Mouse (Mus musculus) cerebellum, adult (tissue): ENCODE measurements around the gene Elf1.

Experiments used
- ATAC-seq: cut with Nextera tagmentation; 2 replicates; pipeline ENCODE4 v1.9.2; 2017; ENCODE audit warnings: mild to moderate bottlenecking, moderate library complexity, mixed read lengths; ENCODE audit not compliant: insufficient number of reproducible peaks, low FRiP score, low TSS enrichment

The Elf1 gene

GRCm38 (mm10) chr14:79488531-79488930, 7.5 kb downstream of the Elf1 start:
- ATAC-seq, result no peak

DNA sequence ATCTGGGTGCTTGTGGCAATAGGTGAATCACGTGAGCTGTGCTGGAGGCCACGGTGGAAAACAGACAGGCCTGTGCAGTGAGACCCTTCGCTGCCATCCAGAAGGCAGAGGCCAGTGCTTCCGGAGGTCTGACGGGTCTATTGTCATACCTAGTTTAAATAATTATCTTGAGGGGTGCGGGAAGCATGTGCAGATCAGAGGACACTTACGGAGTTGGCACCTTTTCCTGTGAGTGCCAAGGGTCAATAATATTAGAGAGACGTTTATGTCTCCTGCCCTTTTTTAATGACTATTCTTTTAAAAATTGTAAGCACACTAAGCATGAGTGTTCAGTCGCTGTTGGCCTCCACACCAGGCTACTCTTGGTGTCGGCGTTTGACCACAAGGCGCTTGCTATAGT, 8.2 kb downstream of the Elf1 start:
- no peak for ATAC-seq

GRCm38 (mm10) chr14:79490246-79490645, 9.3 kb downstream of the Elf1 start:
- ATAC-seq, result no peak

GRCm38 (mm10) chr14:79494349-79494748, 13.4 kb downstream of the Elf1 start:
- no peak for ATAC-seq

DNA sequence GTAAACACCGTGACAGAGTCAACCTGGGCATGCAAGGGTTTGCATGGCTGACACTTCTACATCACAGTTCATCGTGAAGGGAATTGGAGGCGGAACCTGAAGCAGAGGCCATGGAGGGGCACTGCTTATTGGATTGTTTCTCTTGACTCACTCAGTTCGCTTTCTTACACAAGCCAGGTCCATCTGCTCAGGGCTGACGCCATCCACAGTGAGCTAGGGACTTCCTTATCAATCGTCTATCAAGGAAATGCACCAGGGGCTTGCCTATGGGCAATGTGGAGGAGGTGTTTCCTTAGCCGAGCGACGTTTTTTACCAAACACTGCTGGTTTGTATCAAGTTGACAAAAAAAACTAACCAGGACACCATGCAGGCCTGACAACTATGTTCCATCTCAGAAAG, 18.3 kb downstream of the Elf1 start:
- no peak for ATAC-seq

DNA sequence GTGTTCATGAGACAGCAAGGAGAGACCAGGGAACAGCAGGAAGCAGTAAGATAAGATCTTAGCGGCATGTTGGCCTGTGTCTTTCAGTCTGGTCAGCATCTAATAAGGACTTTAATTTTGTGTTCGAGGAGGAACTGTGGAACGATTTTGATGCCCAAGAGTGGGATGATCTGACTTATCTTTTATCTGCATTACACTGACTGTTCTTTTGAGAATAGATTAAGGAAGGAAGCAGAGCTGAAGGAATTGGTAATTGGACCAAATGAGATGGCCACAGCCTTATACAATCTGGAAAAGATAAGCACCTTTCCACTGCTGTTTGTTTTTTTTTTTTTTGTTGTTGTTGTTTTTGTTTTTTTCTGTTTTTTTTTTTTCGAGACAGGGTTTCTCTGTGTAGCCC, 19.8 kb downstream of the Elf1 start:
- ATAC-seq, result no peak

- no peak for ATAC-seq
Measured at GRCm38 (mm10) chr14:79503371-79504075, 22.5 kb downstream of the Elf1 start.

DNA sequence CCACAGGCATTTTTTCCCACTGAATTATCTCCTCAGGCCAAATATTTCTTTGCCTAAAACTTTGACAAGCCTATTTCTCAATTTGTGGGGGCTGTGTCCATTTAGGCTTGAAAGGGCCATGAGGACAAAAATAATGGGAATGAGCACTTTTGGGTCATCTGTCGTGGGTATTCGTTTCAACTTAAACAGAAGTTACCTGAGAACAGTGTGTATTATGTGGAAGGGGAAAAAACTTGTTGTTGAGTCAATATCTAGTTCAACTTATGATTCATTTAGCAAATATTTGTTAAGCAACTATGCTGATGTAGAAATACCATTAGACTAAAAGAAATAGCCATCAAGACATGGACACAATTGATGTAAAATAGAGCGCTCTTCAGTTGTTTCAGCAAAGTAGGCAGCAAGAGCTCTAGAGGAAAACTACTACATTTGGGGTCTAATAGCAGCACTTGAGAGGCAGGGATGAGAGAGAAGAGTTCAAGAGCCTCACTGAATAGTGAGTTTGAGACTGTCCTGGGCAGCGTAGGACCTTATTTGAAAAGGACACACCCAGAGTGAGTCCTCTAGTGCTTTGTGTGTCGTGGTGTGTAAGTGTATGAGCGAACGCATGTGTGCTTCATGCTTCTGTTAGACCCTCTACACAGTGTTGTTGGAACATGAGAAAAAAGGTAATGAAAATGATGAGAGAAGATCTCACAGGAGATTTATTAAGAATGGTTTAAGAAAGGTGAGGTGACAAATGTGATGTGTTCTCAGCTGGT, 23.4 kb downstream of the Elf1 start:
- ATAC-seq, result no peak

DNA sequence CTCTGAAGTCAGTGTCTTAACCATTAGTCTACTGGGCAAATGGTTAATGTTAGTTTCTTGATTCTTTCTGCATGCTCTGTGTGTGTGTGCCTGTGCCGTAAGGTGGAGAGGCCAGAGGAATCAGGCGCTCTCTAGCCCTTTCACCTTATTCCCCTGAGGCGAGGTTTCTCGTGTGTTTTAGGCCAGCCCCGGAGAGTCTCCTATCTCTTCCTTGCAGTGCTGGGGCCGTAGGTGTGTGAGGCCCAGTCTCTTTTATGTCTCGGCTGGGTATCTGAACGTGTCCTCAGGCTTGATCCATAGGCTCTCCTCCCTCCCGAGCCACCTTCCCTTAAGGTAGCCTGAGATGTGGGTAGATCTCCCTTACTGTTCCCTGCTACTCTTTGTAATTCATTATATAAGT, 25.2 kb downstream of the Elf1 start:
- ATAC-seq, result no peak

GRCm38 (mm10) chr14:79507846-79508245, 26.9 kb downstream of the Elf1 start:
- no peak for ATAC-seq

GRCm38 (mm10) chr14:79508662-79509305, 27.8 kb downstream of the Elf1 start:
- no peak for ATAC-seq

GRCm38 (mm10) chr14:79511521-79511920, 30.5 kb downstream of the Elf1 start:
- ATAC-seq, result no peak

- no peak for ATAC-seq
Measured at GRCm38 (mm10) chr14:79513951-79514350, 33.0 kb downstream of the Elf1 start.

DNA sequence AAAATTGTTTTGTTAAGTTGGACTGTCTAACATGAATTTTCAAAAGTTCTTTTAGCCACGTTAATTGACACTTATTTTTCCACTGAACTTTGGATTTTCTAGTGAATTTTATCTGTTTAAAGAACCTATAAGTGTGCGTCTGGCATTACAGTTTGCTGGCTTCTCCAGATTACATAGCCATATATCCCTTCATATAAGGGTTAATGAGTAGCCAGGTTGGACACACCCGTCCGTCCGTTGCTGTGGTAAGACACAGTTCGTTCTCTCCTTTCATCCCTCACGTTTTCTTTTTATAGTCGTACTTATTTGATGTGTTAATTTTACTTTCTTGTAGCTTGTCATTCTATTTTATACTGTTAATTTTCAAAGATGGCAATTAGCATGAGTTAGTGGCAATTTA, 34.1 kb downstream of the Elf1 start:
- ATAC-seq, result no peak

DNA sequence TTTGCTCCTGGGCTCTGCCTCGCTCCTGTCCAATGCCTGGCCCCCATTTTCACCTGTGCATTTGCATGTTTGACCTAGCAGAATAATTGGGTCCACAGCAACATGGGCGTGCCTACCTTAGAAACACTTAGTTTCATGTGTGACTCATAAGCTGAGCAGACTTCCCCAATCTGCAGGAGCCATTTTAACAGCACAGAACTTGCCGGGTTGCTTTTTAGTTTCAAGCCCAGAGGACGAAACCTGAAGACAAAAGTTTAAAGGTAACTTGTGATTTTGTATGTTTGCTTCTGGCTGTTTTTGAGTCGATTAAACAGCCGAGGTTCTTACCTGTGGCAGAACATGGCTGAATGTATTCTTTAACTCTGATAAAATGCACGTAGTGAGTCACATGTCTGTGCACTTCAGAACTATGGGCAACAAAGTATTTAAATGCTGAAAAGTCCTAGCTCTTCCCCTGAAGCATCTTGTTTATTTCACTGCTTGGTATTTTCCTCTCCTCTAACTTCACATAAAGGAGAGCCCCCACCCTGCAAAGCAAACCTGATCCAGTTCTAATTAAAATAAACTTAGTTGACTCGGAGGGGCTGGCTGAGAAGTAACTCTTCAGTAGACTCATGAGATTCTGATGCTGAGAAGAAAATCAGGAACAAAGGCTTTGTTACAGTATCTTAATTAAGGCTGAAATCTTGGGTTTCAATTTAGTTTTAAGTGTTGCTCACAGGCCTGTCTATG, 34.7 kb downstream of the Elf1 start:
- no peak for ATAC-seq

DNA sequence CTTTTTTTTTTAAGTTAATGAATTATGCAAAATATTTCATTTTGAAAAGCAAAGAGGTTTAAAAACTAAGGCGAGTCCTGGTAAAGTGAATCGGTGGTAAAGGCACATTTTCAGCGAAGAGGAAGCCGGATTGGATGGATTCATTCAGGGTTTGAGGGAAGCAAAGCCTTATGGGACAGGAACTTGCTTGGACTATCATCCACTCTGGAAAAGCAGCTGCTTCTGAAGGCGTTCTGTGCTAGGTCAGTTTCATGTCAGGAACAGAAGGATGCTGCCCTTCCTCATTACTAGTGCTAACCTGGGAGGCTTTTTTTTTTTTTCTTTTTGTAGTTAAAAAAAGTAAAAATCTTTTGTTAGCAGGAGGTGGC, 35.2 kb downstream of the Elf1 start:
- no peak for ATAC-seq

- ATAC-seq, result no peak
Measured at GRCm38 (mm10) chr14:79516751-79517150, 35.8 kb downstream of the Elf1 start.

GRCm38 (mm10) chr14:79517185-79517740, 36.3 kb downstream of the Elf1 start:
- no peak for ATAC-seq

- no peak for ATAC-seq
Measured at GRCm38 (mm10) chr14:79518123-79518522, 37.1 kb downstream of the Elf1 start.

- ATAC-seq, result no peak
Measured at GRCm38 (mm10) chr14:79518761-79519662, 38.0 kb downstream of the Elf1 start.
